Mouse (Mus musculus): ENCODE measurements around the gene Tmod1. TPM values are rescaled to one million over a fixed set of nuclear protein-coding genes. Genes with fewer than 3 reads are reported as not detected.
A peak's percentile ranks its signal among the peaks of the same experiment; 100 is the strongest.

The Tmod1 gene
- total RNA-seq, 1 experiment = 0.54 TPM

- Histone ChIP-seq H3K4me3 (ENCODE audit: insufficient read depth in 1 of 2, low read depth in 1 of 2, low read length in 2 of 2, poor library complexity in 1 of 2, severe bottlenecking in 1 of 2) (no peak overlapping the region), H3K9ac (ENCODE audit: insufficient read depth, low read depth, low read length, poor library complexity, severe bottlenecking) (no peak overlapping the region), H3K4me1 (ENCODE audit: control insufficient read depth in 2 of 2, insufficient read depth in 2 of 2, low read length in 2 of 2, poor library complexity in 1 of 2) (0 out of 4 replicates have a peak, but pooled peaks cover 0 to 2% of the 10 kb centered on the region in 2 experiments), H3K27ac (ENCODE audit: insufficient read depth, low read depth, low read length, poor library complexity, severe bottlenecking) (no peak overlapping the region), H3K9me3 (ENCODE audit: control insufficient read depth, insufficient read depth, low read depth, low read length) (no peaks in the 10 kb centered on the region), H3K36me3 (ENCODE audit: control insufficient read depth, insufficient read depth, low read length, poor library complexity, severe bottlenecking) (no peaks in the 10 kb centered on the region)
- TF ChIP-seq HCFC1 (IDR thresholded peaks at IDR 0.05; ENCODE audit: borderline replicate concordance, insufficient read depth, low read length) = no peak
- no peak for TF ChIP-seq MAFK (IDR thresholded peaks at IDR 0.05; ENCODE audit: insufficient read depth, low read depth, low read length)
- no peak for TF ChIP-seq ZC3H11A (IDR thresholded peaks at IDR 0.05; ENCODE audit: borderline replicate concordance, low read depth, low read length)
- TF ChIP-seq CHD2 (IDR thresholded peaks at IDR 0.05; ENCODE audit: low read depth, low read length) = no peak
- in situ Hi-C loops (cut with MboI; ENCODE audit: low sequenced_read_pairs in 2 of 2, unreplicated experiment in 2 of 2) = no loop called here
- DNase-seq (ENCODE audit: low read depth, low spot score) = no peak
Measured at GRCm38 (mm10) chr4:46028781-46029180, 10.0 kb upstream of the Tmod1 start.

DNA sequence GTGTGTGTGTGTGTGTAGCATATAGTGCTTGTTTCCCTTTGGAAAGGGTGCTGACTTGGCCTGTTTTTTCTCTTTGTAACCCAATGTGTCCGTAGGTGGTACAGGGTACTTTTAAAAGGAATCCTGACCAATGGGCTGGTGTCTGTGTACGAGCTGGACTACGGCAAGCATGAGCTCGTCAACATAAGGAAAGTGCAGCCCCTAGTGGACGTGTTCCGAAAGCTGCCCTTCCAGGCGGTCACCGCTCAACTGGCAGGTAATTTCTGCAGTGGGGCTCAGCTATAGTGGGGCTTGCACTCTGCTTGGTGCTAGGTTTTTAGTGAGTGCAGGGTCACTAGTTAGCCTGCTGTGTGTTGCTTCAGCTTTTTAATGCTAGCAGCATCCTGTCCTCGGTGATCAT, 9.2 kb upstream of the Tmod1 start:
- no peak for DNase-seq (ENCODE audit: low read depth, low spot score)
- TF ChIP-seq CHD2 (IDR thresholded peaks at IDR 0.05; ENCODE audit: low read depth, low read length) (no peak), MAFK (IDR thresholded peaks at IDR 0.05; ENCODE audit: insufficient read depth, low read depth, low read length) (no peak), HCFC1 (IDR thresholded peaks at IDR 0.05; ENCODE audit: borderline replicate concordance, insufficient read depth, low read length) (no peak), ZNF384 (IDR thresholded peaks at IDR 0.05; ENCODE audit: low read depth, low read length) (no peak), ZC3H11A (IDR thresholded peaks at IDR 0.05; ENCODE audit: borderline replicate concordance, low read depth, low read length) (no peak)
- no peak overlapping the region for H3K4me3 ChIP-seq (ENCODE audit: insufficient read depth in 1 of 2, low read depth in 1 of 2, low read length in 2 of 2, poor library complexity in 1 of 2, severe bottlenecking in 1 of 2)
- in situ Hi-C loops (cut with MboI; ENCODE audit: low sequenced_read_pairs in 2 of 2, unreplicated experiment in 2 of 2) = no loop called here
- no peaks in the 10 kb centered on the region for H3K36me3 ChIP-seq (ENCODE audit: control insufficient read depth, insufficient read depth, low read length, poor library complexity, severe bottlenecking)
- no peaks in the 10 kb centered on the region for H3K9me3 ChIP-seq (ENCODE audit: control insufficient read depth, insufficient read depth, low read depth, low read length)
- no peak overlapping the region for H3K27ac ChIP-seq (ENCODE audit: insufficient read depth, low read depth, low read length, poor library complexity, severe bottlenecking)
- no peak overlapping the region for H3K9ac ChIP-seq (ENCODE audit: insufficient read depth, low read depth, low read length, poor library complexity, severe bottlenecking)
- H3K4me1 ChIP-seq (ENCODE audit: control insufficient read depth in 2 of 2, insufficient read depth in 2 of 2, low read length in 2 of 2, poor library complexity in 1 of 2) = 0 out of 4 replicates have a peak, but pooled peaks cover 0 to 2% of the 10 kb centered on the region in 2 experiments

GRCm38 (mm10) chr4:46032448-46032847, 6.3 kb upstream of the Tmod1 start:
- in situ Hi-C loops (cut with MboI; ENCODE audit: low sequenced_read_pairs in 2 of 2, unreplicated experiment in 2 of 2) = no loop called here
- H3K4me1 ChIP-seq (ENCODE audit: control insufficient read depth in 2 of 2, insufficient read depth in 2 of 2, low read length in 2 of 2, poor library complexity in 1 of 2) = no peaks in the 10 kb centered on the region
- no peak overlapping the region for H3K4me3 ChIP-seq (ENCODE audit: insufficient read depth in 1 of 2, low read depth in 1 of 2, low read length in 2 of 2, poor library complexity in 1 of 2, severe bottlenecking in 1 of 2)
- H3K27ac ChIP-seq (ENCODE audit: insufficient read depth, low read depth, low read length, poor library complexity, severe bottlenecking) = no peak overlapping the region
- no peaks in the 10 kb centered on the region for H3K36me3 ChIP-seq (ENCODE audit: control insufficient read depth, insufficient read depth, low read length, poor library complexity, severe bottlenecking)
- DNase-seq (ENCODE audit: low read depth, low spot score) = no peak
- TF ChIP-seq ZC3H11A (IDR thresholded peaks at IDR 0.05; ENCODE audit: borderline replicate concordance, low read depth, low read length) (no peak), CHD2 (IDR thresholded peaks at IDR 0.05; ENCODE audit: low read depth, low read length) (no peak), HCFC1 (IDR thresholded peaks at IDR 0.05; ENCODE audit: borderline replicate concordance, insufficient read depth, low read length) (no peak), ZNF384 (IDR thresholded peaks at IDR 0.05; ENCODE audit: low read depth, low read length) (no peak), MAFK (IDR thresholded peaks at IDR 0.05; ENCODE audit: insufficient read depth, low read depth, low read length) (no peak)
- no peak overlapping the region for H3K9ac ChIP-seq (ENCODE audit: insufficient read depth, low read depth, low read length, poor library complexity, severe bottlenecking)
- no peaks in the 10 kb centered on the region for H3K9me3 ChIP-seq (ENCODE audit: control insufficient read depth, insufficient read depth, low read depth, low read length)

DNA sequence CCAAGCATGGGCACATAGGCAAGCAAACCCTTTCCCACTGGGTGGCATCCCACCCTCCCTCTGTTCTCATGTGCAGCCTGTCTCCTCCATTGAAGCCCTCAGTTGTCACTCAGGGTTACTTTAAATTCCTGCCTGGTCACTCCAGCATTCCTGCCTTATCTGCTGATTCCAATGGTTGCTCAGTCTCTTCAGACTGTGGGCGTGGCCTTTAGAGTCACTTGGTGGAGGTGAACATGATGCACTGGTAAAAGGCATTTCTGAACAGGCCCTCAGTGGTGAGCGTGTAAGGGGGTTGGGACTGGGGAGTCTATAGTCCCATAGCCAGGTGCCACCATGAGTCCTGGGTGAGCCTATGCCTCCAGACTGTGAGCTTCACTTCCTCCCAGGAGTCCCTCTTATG, 5.5 kb upstream of the Tmod1 start:
- no peak for TF ChIP-seq CHD2 (IDR thresholded peaks at IDR 0.05; ENCODE audit: low read depth, low read length)
- no peak for TF ChIP-seq HCFC1 (IDR thresholded peaks at IDR 0.05; ENCODE audit: borderline replicate concordance, insufficient read depth, low read length)
- no peak for TF ChIP-seq ZNF384 (IDR thresholded peaks at IDR 0.05; ENCODE audit: low read depth, low read length)
- TF ChIP-seq MAFK (IDR thresholded peaks at IDR 0.05; ENCODE audit: insufficient read depth, low read depth, low read length) = no peak
- TF ChIP-seq ZC3H11A (IDR thresholded peaks at IDR 0.05; ENCODE audit: borderline replicate concordance, low read depth, low read length) = no peak
- no peak for DNase-seq (ENCODE audit: low read depth, low spot score)
- no peak overlapping the region for H3K4me3 ChIP-seq (ENCODE audit: insufficient read depth in 1 of 2, low read depth in 1 of 2, low read length in 2 of 2, poor library complexity in 1 of 2, severe bottlenecking in 1 of 2)
- no peaks in the 10 kb centered on the region for H3K9me3 ChIP-seq (ENCODE audit: control insufficient read depth, insufficient read depth, low read depth, low read length)
- H3K36me3 ChIP-seq (ENCODE audit: control insufficient read depth, insufficient read depth, low read length, poor library complexity, severe bottlenecking) = no peaks in the 10 kb centered on the region
- no peak overlapping the region for H3K27ac ChIP-seq (ENCODE audit: insufficient read depth, low read depth, low read length, poor library complexity, severe bottlenecking)
- H3K9ac ChIP-seq (ENCODE audit: insufficient read depth, low read depth, low read length, poor library complexity, severe bottlenecking) = no peak overlapping the region
- H3K4me1 ChIP-seq (ENCODE audit: control insufficient read depth in 2 of 2, insufficient read depth in 2 of 2, low read length in 2 of 2, poor library complexity in 1 of 2) = no peaks in the 10 kb centered on the region
- in situ Hi-C loops (cut with MboI; ENCODE audit: low sequenced_read_pairs in 2 of 2, unreplicated experiment in 2 of 2) = no loop called here

DNA sequence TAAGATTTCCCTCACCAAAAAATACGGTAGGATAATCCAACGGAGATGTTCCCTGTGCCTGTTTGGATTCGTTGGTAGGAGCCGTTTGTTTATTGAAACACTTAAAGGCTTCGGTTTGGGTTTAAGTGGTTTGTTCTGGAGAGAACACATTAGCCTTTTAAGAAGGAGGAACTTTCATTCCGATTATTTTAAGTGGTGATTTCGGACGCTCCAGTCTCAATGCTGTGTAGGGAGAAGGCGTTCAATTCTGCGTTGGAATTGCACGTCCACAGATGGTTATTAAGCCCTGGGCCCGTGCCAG, 194 bp upstream of the Tmod1 start:
- in situ Hi-C loops (cut with MboI; ENCODE audit: low sequenced_read_pairs in 2 of 2, unreplicated experiment in 2 of 2) = no loop called here
- Histone ChIP-seq H3K27ac (ENCODE audit: insufficient read depth, low read depth, low read length, poor library complexity, severe bottlenecking) (no peak overlapping the region), H3K36me3 (ENCODE audit: control insufficient read depth, insufficient read depth, low read length, poor library complexity, severe bottlenecking) (no peaks in the 10 kb centered on the region), H3K4me1 (ENCODE audit: control insufficient read depth in 2 of 2, insufficient read depth in 2 of 2, low read length in 2 of 2, poor library complexity in 1 of 2) (no peaks in the 10 kb centered on the region), H3K9me3 (ENCODE audit: control insufficient read depth, insufficient read depth, low read depth, low read length) (no peaks in the 10 kb centered on the region), H3K4me3 (ENCODE audit: insufficient read depth in 1 of 2, low read depth in 1 of 2, low read length in 2 of 2, poor library complexity in 1 of 2, severe bottlenecking in 1 of 2) (peak overlapping the region in 1 of 2 experiments; percentile 71; a peak in 3 of 4 replicates), H3K9ac (ENCODE audit: insufficient read depth, low read depth, low read length, poor library complexity, severe bottlenecking) (no peak overlapping the region)
- TF ChIP-seq HCFC1 (IDR thresholded peaks at IDR 0.05; ENCODE audit: borderline replicate concordance, insufficient read depth, low read length) (no peak), CHD2 (IDR thresholded peaks at IDR 0.05; ENCODE audit: low read depth, low read length) (no peak), ZNF384 (IDR thresholded peaks at IDR 0.05; ENCODE audit: low read depth, low read length) (no peak), MAFK (IDR thresholded peaks at IDR 0.05; ENCODE audit: insufficient read depth, low read depth, low read length) (no peak), ZC3H11A (IDR thresholded peaks at IDR 0.05; ENCODE audit: borderline replicate concordance, low read depth, low read length) (no peak)
- DNase-seq (ENCODE audit: low read depth, low spot score) = no peak

All from ES-E14 (cell line).